Mouse (Mus musculus): ENCODE measurements around the gene Plekhf1.

Gene Plekhf1

GRCm38 (mm10) chr7:38188281-38189075, 39.3 kb downstream of the Plekhf1 start:
- DNase-seq (ENCODE audit: low read depth, low spot score), result no peak

GRCm38 (mm10) chr7:38187796-38188195, 40.0 kb downstream of the Plekhf1 start:
- DNase-seq (ENCODE audit: low read depth, low spot score), result peak; percentile 19

- DNase-seq (ENCODE audit: low read depth, low spot score), result no peak
These were observed 41.0 kb downstream of the Plekhf1 start for GRCm38 (mm10) chr7:38186861-38187260.

- no peak for DNase-seq (ENCODE audit: low read depth, low spot score)
These were observed 43.0 kb downstream of the Plekhf1 start for GRCm38 (mm10) chr7:38184786-38185185.

GRCm38 (mm10) chr7:38184418-38184745, 43.4 kb downstream of the Plekhf1 start:
- no peak for DNase-seq (ENCODE audit: low read depth, low spot score)

- DNase-seq (ENCODE audit: low read depth, low spot score), result peak; percentile 97
These were observed 44.0 kb downstream of the Plekhf1 start for GRCm38 (mm10) chr7:38183709-38184417.

GRCm38 (mm10) chr7:38182962-38183687, 44.7 kb downstream of the Plekhf1 start, which contains the start of gene 1600014C10Rik:
Gene 1600014C10Rik (plus strand): TSS chr7:38183217.
- no peak for DNase-seq (ENCODE audit: low read depth, low spot score)

- peak; percentile 92 for DNase-seq (ENCODE audit: low read depth, low spot score)
These were observed 45.2 kb downstream of the Plekhf1 start for GRCm38 (mm10) chr7:38182596-38182961.

GRCm38 (mm10) chr7:38181366-38181765, 46.5 kb downstream of the Plekhf1 start:
- DNase-seq (ENCODE audit: low read depth, low spot score), result no peak

GRCm38 (mm10) chr7:38179896-38180295, 47.9 kb downstream of the Plekhf1 start:
- no peak for DNase-seq (ENCODE audit: low read depth, low spot score)

- no peak for DNase-seq (ENCODE audit: low read depth, low spot score)
These were observed 51.8 kb downstream of the Plekhf1 start for GRCm38 (mm10) chr7:38176056-38176455.

- DNase-seq (ENCODE audit: low read depth, low spot score), result peak; percentile 74
These were observed 53.3 kb downstream of the Plekhf1 start for GRCm38 (mm10) chr7:38174321-38175148.

- no peak for DNase-seq (ENCODE audit: low read depth, low spot score)
These were observed 53.9 kb downstream of the Plekhf1 start for GRCm38 (mm10) chr7:38173871-38174270.

- DNase-seq (ENCODE audit: low read depth, low spot score), result peak; percentile 89
These were observed 60.1 kb downstream of the Plekhf1 start for GRCm38 (mm10) chr7:38167724-38168141.

Data from brain, adult 2 months (tissue).